Mouse (Mus musculus) kidney, adult 8-10 months (tissue): ENCODE results near the gene Ksr2.
"Not testable (repeated sequence)": the region's sequence is repeated elsewhere in the genome, so short reads cannot be mapped to it uniquely, and the experiment has no call there.

ENCODE experiments used
- DNase-seq, 2 experiments: peaks; one replicate each; pipeline ENCODE4 v3.0.0; 2022

Ksr2 gene

GRCm38 (mm10) chr5:117409369-117409768 lies 4.4 kb upstream of the Ksr2 start:
- DNase-seq = no peak

GRCm38 (mm10) chr5:117414611-117415010 lies 811 bp downstream of the Ksr2 start:
- no peak for DNase-seq

- no peak for DNase-seq
These were observed 1.5 kb downstream of the Ksr2 start for GRCm38 (mm10) chr5:117415011-117415912.

GRCm38 (mm10) chr5:117417442-117417841 lies 3.6 kb downstream of the Ksr2 start:
- DNase-seq = no peak

GRCm38 (mm10) chr5:117433501-117433900 lies 19.7 kb downstream of the Ksr2 start:
- not testable (repeated sequence) for DNase-seq

- peak; percentile 62 to 75 for DNase-seq
These were observed 26.5 kb downstream of the Ksr2 start for GRCm38 (mm10) chr5:117440261-117440660.

- no peak for DNase-seq
These were observed 27.5 kb downstream of the Ksr2 start for GRCm38 (mm10) chr5:117441242-117441842.

- peak; percentile 16 to 36 for DNase-seq
These were observed 28.5 kb downstream of the Ksr2 start for GRCm38 (mm10) chr5:117442157-117442765.

- peak; percentile 61 to 69 for DNase-seq
These were observed 29.3 kb downstream of the Ksr2 start for GRCm38 (mm10) chr5:117443141-117443540.

GRCm38 (mm10) chr5:117443902-117444301 lies 30.1 kb downstream of the Ksr2 start:
- no peak for DNase-seq

GRCm38 (mm10) chr5:117447698-117448097 lies 33.9 kb downstream of the Ksr2 start:
- DNase-seq = no peak

GRCm38 (mm10) chr5:117452013-117452412 lies 38.2 kb downstream of the Ksr2 start:
- no peak for DNase-seq

- no peak for DNase-seq
These were observed 41.7 kb downstream of the Ksr2 start for GRCm38 (mm10) chr5:117455546-117455945.

GRCm38 (mm10) chr5:117457121-117457520 lies 43.3 kb downstream of the Ksr2 start:
- no peak for DNase-seq

- no peak for DNase-seq
These were observed 43.8 kb downstream of the Ksr2 start for GRCm38 (mm10) chr5:117457583-117457982.

- DNase-seq = no peak
These were observed 45.1 kb downstream of the Ksr2 start for GRCm38 (mm10) chr5:117458899-117459298.

- DNase-seq = no peak
These were observed 46.5 kb downstream of the Ksr2 start for GRCm38 (mm10) chr5:117460261-117460660.

- DNase-seq = no peak
These were observed 53.3 kb downstream of the Ksr2 start for GRCm38 (mm10) chr5:117467052-117467451.

GRCm38 (mm10) chr5:117468961-117469360 lies 55.2 kb downstream of the Ksr2 start:
- no peak for DNase-seq

GRCm38 (mm10) chr5:117469572-117469971 lies 55.8 kb downstream of the Ksr2 start:
- no peak for DNase-seq

GRCm38 (mm10) chr5:117481162-117481561 lies 67.4 kb downstream of the Ksr2 start:
- no peak for DNase-seq

GRCm38 (mm10) chr5:117481586-117481985 lies 67.8 kb downstream of the Ksr2 start:
- no peak for DNase-seq

GRCm38 (mm10) chr5:117482013-117482412 lies 68.2 kb downstream of the Ksr2 start:
- no peak for DNase-seq

GRCm38 (mm10) chr5:117485411-117485810 lies 71.6 kb downstream of the Ksr2 start:
- no peak for DNase-seq
